Mouse (Mus musculus): Measurements from ENCODE around the gene Trp53bp1. TPM values are rescaled to one million over a fixed set of nuclear protein-coding genes. Genes with fewer than 3 reads are reported as not detected.

Gene Trp53bp1
- total RNA-seq, 1 experiment from 2014 or later, result 61.0 TPM

GRCm38 (mm10) chr2:121271928-121272516 is 815 bp upstream of the Trp53bp1 start:
- ATAC-seq (replicated peaks in 1 of 2; ENCODE audit: insufficient read depth in 1 of 2, low FRiP score in 2 of 2, low TSS enrichment in 1 of 2, low read depth in 1 of 2, poor library complexity in 2 of 2, severe bottlenecking in 2 of 2), result no peak

DNA sequence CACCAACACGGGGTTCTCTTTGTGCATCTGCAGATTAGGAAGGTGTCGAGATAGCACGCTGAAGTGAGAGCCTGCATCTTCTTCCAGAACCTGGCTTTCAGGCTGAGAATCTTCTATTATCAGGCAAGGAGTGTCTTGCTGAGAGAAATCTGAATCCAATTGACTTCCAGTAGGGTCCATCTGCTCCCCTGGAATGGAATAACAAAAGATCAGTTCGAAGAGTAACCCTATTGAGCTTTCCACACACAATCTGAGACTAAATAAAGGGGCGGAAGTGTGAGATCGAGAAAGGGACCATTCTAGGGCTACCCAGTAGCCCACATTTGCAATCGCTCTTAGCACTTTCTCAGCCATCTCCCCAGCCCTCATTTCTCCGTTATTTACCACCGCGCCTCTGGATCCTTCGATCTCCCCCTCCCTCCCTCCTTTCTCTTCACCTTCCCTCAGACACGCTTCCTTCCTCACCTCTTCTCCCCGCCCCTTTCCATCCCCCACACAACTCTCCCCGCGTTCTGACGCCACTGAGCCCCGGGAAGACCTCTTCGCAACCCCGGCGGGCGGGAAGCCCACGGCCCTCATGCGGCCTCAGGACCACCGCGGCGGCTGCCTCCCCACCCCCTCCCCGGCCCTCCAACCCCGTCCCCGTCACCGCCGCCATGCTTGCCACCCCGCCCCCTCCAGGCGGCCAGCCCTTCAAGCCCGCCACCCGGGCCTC is 529 bp downstream of the Trp53bp1 start:
- peak in 1 of 2 experiments; percentile 43; a peak in 2 of 4 replicates for ATAC-seq (replicated peaks in 1 of 2; ENCODE audit: insufficient read depth in 1 of 2, low FRiP score in 2 of 2, low TSS enrichment in 1 of 2, low read depth in 1 of 2, poor library complexity in 2 of 2, severe bottlenecking in 2 of 2)

GRCm38 (mm10) chr2:121268446-121268845 is 2.8 kb downstream of the Trp53bp1 start:
- ATAC-seq (replicated peaks in 1 of 2; ENCODE audit: insufficient read depth in 1 of 2, low FRiP score in 2 of 2, low TSS enrichment in 1 of 2, low read depth in 1 of 2, poor library complexity in 2 of 2, severe bottlenecking in 2 of 2), result no peak

DNA sequence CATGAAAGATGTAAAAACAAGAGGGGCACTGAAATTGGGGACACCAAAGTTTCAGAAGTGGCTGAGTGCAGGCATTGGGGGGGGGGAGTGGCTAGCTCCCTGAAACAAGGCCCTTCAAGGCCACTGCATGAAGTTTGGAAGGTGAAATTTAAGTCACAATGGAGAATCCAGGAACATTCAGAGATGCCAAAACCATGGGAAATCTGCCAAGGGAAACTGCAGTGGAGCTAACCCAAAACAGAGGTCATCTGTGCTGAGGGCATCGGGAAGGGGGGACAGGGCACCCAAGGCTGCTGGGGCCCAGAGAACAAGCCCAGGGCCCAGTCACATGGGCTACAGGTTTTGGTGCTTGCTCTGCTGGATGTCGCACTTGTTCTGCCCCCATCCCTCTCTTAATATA is 21.4 kb downstream of the Trp53bp1 start:
- no peak for ATAC-seq (replicated peaks in 1 of 2; ENCODE audit: insufficient read depth in 1 of 2, low FRiP score in 2 of 2, low TSS enrichment in 1 of 2, low read depth in 1 of 2, poor library complexity in 2 of 2, severe bottlenecking in 2 of 2)

DNA sequence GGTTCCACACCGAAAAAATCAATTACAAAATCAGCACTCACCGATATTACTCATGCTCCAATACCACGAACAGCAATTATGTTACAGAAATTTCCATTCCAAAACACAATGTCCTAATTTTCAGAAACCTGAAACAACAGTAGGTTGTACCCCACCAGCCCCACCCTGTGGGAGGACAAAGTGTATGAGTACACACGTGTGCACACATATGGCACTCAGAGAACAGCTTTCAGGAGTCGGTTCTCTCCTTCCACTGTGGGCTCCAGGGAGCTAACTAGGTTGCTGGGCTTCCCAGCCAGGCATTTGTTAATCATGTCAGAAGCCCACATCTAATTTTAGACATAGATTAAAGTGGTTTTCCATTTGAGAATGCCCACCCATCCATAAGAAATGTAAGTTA is 27.1 kb downstream of the Trp53bp1 start:
- ATAC-seq (replicated peaks in 1 of 2; ENCODE audit: insufficient read depth in 1 of 2, low FRiP score in 2 of 2, low TSS enrichment in 1 of 2, low read depth in 1 of 2, poor library complexity in 2 of 2, severe bottlenecking in 2 of 2), result no peak

GRCm38 (mm10) chr2:121239426-121239825 is 31.8 kb downstream of the Trp53bp1 start:
- ATAC-seq (replicated peaks in 1 of 2; ENCODE audit: insufficient read depth in 1 of 2, low FRiP score in 2 of 2, low TSS enrichment in 1 of 2, low read depth in 1 of 2, poor library complexity in 2 of 2, severe bottlenecking in 2 of 2), result no peak

- ATAC-seq (replicated peaks in 1 of 2; ENCODE audit: insufficient read depth in 1 of 2, low FRiP score in 2 of 2, low TSS enrichment in 1 of 2, low read depth in 1 of 2, poor library complexity in 2 of 2, severe bottlenecking in 2 of 2), result no peak
Measured at GRCm38 (mm10) chr2:121235460-121236072, 35.6 kb downstream of the Trp53bp1 start.

GRCm38 (mm10) chr2:121228135-121228534 is 43.1 kb downstream of the Trp53bp1 start:
- ATAC-seq (replicated peaks in 1 of 2; ENCODE audit: insufficient read depth in 1 of 2, low FRiP score in 2 of 2, low TSS enrichment in 1 of 2, low read depth in 1 of 2, poor library complexity in 2 of 2, severe bottlenecking in 2 of 2), result no peak

DNA sequence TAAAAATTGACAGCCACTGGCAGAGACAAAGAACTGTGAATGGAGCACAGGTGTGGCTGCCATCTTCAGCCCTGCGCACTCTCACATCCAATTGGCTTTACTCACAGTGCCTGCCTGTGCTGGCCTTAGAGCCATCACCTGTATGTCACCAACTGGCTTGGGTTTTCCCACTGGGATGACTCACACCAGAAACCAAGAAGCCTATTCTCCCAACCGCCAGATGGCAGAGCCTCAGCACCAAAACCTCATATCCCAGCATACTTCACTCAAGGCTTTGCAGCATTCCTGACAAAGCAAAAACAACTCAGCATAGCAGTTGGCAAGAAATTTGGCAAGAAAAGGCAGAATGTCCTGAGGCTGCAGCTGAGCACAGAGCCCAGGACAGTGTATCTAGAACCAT is 48.2 kb downstream of the Trp53bp1 start:
- ATAC-seq (replicated peaks in 1 of 2; ENCODE audit: insufficient read depth in 1 of 2, low FRiP score in 2 of 2, low TSS enrichment in 1 of 2, low read depth in 1 of 2, poor library complexity in 2 of 2, severe bottlenecking in 2 of 2), result no peak

- no peak for ATAC-seq (replicated peaks in 1 of 2; ENCODE audit: insufficient read depth in 1 of 2, low FRiP score in 2 of 2, low TSS enrichment in 1 of 2, low read depth in 1 of 2, poor library complexity in 2 of 2, severe bottlenecking in 2 of 2)
Measured at GRCm38 (mm10) chr2:121219994-121220393, 51.2 kb downstream of the Trp53bp1 start.

- ATAC-seq (replicated peaks in 1 of 2; ENCODE audit: insufficient read depth in 1 of 2, low FRiP score in 2 of 2, low TSS enrichment in 1 of 2, low read depth in 1 of 2, poor library complexity in 2 of 2, severe bottlenecking in 2 of 2), result no peak
Measured at GRCm38 (mm10) chr2:121219177-121219576, 52.0 kb downstream of the Trp53bp1 start.

GRCm38 (mm10) chr2:121214491-121214890 is 56.7 kb downstream of the Trp53bp1 start:
- ATAC-seq (replicated peaks in 1 of 2; ENCODE audit: insufficient read depth in 1 of 2, low FRiP score in 2 of 2, low TSS enrichment in 1 of 2, low read depth in 1 of 2, poor library complexity in 2 of 2, severe bottlenecking in 2 of 2), result no peak

- ATAC-seq (replicated peaks in 1 of 2; ENCODE audit: insufficient read depth in 1 of 2, low FRiP score in 2 of 2, low TSS enrichment in 1 of 2, low read depth in 1 of 2, poor library complexity in 2 of 2, severe bottlenecking in 2 of 2), result no peak
Measured at GRCm38 (mm10) chr2:121206541-121206940, 64.7 kb downstream of the Trp53bp1 start.

DNA sequence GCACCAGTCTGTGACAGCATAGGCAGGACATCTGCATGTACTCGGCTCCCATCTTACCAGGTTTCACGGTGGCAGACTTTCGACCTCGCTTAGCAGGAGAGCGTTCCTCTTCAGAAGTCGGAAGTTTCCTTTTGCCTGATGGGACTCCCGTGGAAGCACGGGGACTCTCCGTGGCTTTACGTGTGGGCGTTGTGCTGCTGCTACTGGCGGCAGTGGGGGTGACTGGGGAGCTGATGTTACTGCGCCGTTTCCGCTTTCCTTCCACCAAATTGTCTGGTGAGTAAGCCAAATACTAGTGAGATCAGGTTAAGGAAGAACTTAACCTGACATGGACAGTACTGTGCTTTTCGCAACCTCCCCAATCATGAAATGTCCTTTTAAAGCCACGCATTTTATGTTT is 66.9 kb downstream of the Trp53bp1 start:
- ATAC-seq (replicated peaks in 1 of 2; ENCODE audit: insufficient read depth in 1 of 2, low FRiP score in 2 of 2, low TSS enrichment in 1 of 2, low read depth in 1 of 2, poor library complexity in 2 of 2, severe bottlenecking in 2 of 2), result no peak

GRCm38 (mm10) chr2:121195466-121195865 is 75.7 kb downstream of the Trp53bp1 start:
- no peak for ATAC-seq (replicated peaks in 1 of 2; ENCODE audit: insufficient read depth in 1 of 2, low FRiP score in 2 of 2, low TSS enrichment in 1 of 2, low read depth in 1 of 2, poor library complexity in 2 of 2, severe bottlenecking in 2 of 2)

DNA sequence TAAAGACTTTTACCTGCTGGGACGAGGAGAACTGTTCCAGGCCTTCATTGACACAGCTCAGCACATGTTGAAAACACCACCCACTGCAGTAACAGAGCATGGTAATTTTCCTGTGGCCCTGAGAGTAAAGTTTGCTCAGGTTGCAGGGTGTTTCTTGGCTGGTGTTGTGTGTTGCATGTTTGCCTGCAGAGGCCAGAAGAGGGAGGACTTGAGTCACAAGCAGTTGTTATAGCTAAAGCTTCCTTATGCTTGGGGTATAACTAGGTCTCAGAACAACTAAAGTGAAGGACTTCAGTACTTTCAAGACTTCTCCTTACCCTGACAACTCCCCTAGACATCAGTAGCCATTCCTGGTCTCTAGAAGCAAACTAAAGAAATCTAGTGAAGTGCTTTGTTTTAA is 82.7 kb downstream of the Trp53bp1 start:
- no peak for ATAC-seq (replicated peaks in 1 of 2; ENCODE audit: insufficient read depth in 1 of 2, low FRiP score in 2 of 2, low TSS enrichment in 1 of 2, low read depth in 1 of 2, poor library complexity in 2 of 2, severe bottlenecking in 2 of 2)

DNA sequence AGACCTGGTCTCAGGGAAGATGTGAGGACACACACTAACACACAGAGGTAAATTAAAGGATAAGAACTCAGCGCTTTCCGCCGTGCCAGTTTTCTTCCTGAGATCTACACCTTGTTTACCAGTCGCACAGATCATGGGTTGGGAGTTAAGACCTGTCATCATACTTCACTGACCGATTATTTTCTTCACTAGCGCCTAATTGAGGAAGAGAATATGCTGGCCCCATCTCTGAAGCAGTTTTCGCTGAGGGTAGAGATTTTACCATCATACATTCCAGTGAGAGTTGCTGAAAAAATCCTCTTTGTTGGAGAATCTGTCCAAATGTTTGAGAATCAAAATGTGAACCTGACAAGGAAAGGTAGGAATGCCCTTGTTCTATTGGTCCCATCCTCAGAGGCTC is 87.1 kb downstream of the Trp53bp1 start:
- no peak for ATAC-seq (replicated peaks in 1 of 2; ENCODE audit: insufficient read depth in 1 of 2, low FRiP score in 2 of 2, low TSS enrichment in 1 of 2, low read depth in 1 of 2, poor library complexity in 2 of 2, severe bottlenecking in 2 of 2)

GRCm38 (mm10) chr2:121183431-121183830 is 87.8 kb downstream of the Trp53bp1 start:
- no peak for ATAC-seq (replicated peaks in 1 of 2; ENCODE audit: insufficient read depth in 1 of 2, low FRiP score in 2 of 2, low TSS enrichment in 1 of 2, low read depth in 1 of 2, poor library complexity in 2 of 2, severe bottlenecking in 2 of 2)
